ENCODE assay signal across 13 mouse cellular contexts in genomic region chr3:65283366-65283765, GRCm38 (mm10).
"Had no signal": no experiment of that assay in that cellular context is flagged by ENCODE, and none has a peak within 500 bp of the region (broad histone marks: within the 10 kb centered on the region; RNA-seq: fewer than 3 reads in every experiment).

No protein-coding gene starts in this region.

- H3K4me1 ChIP-seq: limb, embryonic 15.5 days; liver, embryonic 12.5 days; megakaryocyte, embryonic 14.5 days; midbrain, embryonic 15.5 days; neural tube, embryonic 13.5 days; stomach, embryonic 15.5 days had no signal

- DNase-seq: kidney, postnatal 25 days; lung, embryonic 14.5 days; lung, postnatal 10 days; retina, postnatal 1 day; thymus, adult 2 months; thymus, postnatal 25 days had no signal

- H3K27me3 ChIP-seq: limb, embryonic 15.5 days; liver, embryonic 12.5 days; megakaryocyte, embryonic 14.5 days; midbrain, embryonic 15.5 days; neural tube, embryonic 13.5 days; stomach, embryonic 15.5 days had no signal

- H3K36me3 ChIP-seq: limb, embryonic 15.5 days; liver, embryonic 12.5 days; midbrain, embryonic 15.5 days; neural tube, embryonic 13.5 days; stomach, embryonic 15.5 days had no signal

- H3K27ac ChIP-seq: limb, embryonic 15.5 days; liver, embryonic 12.5 days; macrophage; midbrain, embryonic 15.5 days; neural tube, embryonic 13.5 days; stomach, embryonic 15.5 days had no signal

- H3K4me3 ChIP-seq: limb, embryonic 15.5 days; liver, embryonic 12.5 days; megakaryocyte, embryonic 14.5 days; midbrain, embryonic 15.5 days; neural tube, embryonic 13.5 days; stomach, embryonic 15.5 days had no signal

- H3K9me3 ChIP-seq: limb, embryonic 15.5 days; liver, embryonic 12.5 days; midbrain, embryonic 15.5 days; stomach, embryonic 15.5 days had no signal
